Mouse (Mus musculus) CH12.LX (cell line): ENCODE measurements around the gene Bpifc. TPM values are rescaled to one million over a fixed set of nuclear protein-coding genes. Genes with fewer than 3 reads are reported as not detected.

Experiments
- DNase-seq: peaks from one replicate; pipeline ENCODE4 v3.0.0-alpha.2; 2013; ENCODE audit errors: extremely low read depth
- H3K27ac ChIP-seq: 2 replicates; pipeline ENCODE4 v1.5.1; 2012; ENCODE audit warnings: low read depth, mild to moderate bottlenecking, control low read depth, moderate library complexity; ENCODE audit not compliant: insufficient read depth
- H3K27me3 ChIP-seq: replicated peaks from 2 replicates; pipeline ENCODE3; 2012; ENCODE audit warnings: inconsistent platforms
- H3K36me3 ChIP-seq, 2 experiments: replicated peaks in 1 of 2; 2 replicates each; pipeline versions ENCODE3 to v1.6.1; 2012; ENCODE audit warnings: inconsistent platforms in 1 of 2, low read length in 1 of 2, mild to moderate bottlenecking in 1 of 2, mixed read lengths in 1 of 2, moderate library complexity in 1 of 2; ENCODE audit not compliant: control insufficient read depth in 1 of 2, insufficient read depth in 1 of 2
- H3K4me1 ChIP-seq, 2 experiments: 2 replicates each; pipeline ENCODE4 v1.6.1; 2012; ENCODE audit warnings: inconsistent platforms in 1 of 2, moderate library complexity in 1 of 2; ENCODE audit not compliant: insufficient read depth in 2 of 2, control insufficient read depth in 1 of 2
- H3K4me2 ChIP-seq: 2 replicates; pipeline ENCODE4 v1.6.1; 2012; ENCODE audit warnings: low read depth, mild to moderate bottlenecking, control low read depth; ENCODE audit not compliant: poor library complexity, insufficient read depth, severe bottlenecking
- H3K4me3 ChIP-seq, 3 experiments: fragments of 150-350 bp in 1 of 3; sonication (generic) in 1 of 3; replicated peaks in 1 of 3; 2 replicates each; pipeline versions ENCODE3 to v1.5.1; 2011 to 2012; ENCODE audit warnings: low read depth in 2 of 3, low read length in 2 of 3, mild to moderate bottlenecking in 2 of 3, moderate library complexity in 2 of 3, control low read depth in 1 of 3, improper control_type of control experiment in 1 of 3, inconsistent platforms in 1 of 3, mixed read lengths in 1 of 3; ENCODE audit not compliant: poor library complexity in 1 of 3
- H3K79me2 ChIP-seq: replicated peaks from 2 replicates; pipeline ENCODE4 v1.6.1; 2012; ENCODE audit warnings: mild to moderate bottlenecking, moderate library complexity; ENCODE audit not compliant: control insufficient read depth, poor library complexity, insufficient read depth, severe bottlenecking; ENCODE audit errors: extremely low read depth
- H3K9ac ChIP-seq: 2 replicates; pipeline ENCODE4 v1.6.1; 2012; ENCODE audit warnings: low read depth, mild to moderate bottlenecking, control low read depth, moderate library complexity; ENCODE audit not compliant: insufficient read depth
- H3K9me3 ChIP-seq: replicated peaks from 2 replicates; pipeline ENCODE3; 2012; ENCODE audit warnings: low read length, inconsistent platforms, mixed read lengths
- BHLHE40 ChIP-seq: IDR thresholded peaks from 2 replicates; pipeline ENCODE4 v1.6.1; 2011; ENCODE audit warnings: mild to moderate bottlenecking, low read depth, low read length, improper control_type of control experiment
- CHD1 ChIP-seq: IDR thresholded peaks from 2 replicates; pipeline ENCODE4 v1.6.1; 2012; ENCODE audit warnings: low read depth, low read length, improper control_type of control experiment, inconsistent platforms
- CTCF ChIP-seq, 2 experiments: IDR thresholded peaks in 1 of 2; conservative IDR thresholded peaks in 1 of 2; 2 replicates each; pipeline ENCODE4 v1.5.1; 2011 to 2012; ENCODE audit warnings: low read depth in 2 of 2, low read length in 2 of 2, improper control_type of control experiment in 1 of 2, inconsistent platforms in 1 of 2, mild to moderate bottlenecking in 1 of 2, moderate library complexity in 1 of 2
- HCFC1 ChIP-seq: IDR thresholded peaks from 2 replicates; pipeline ENCODE4 v1.6.1; 2012; ENCODE audit warnings: low read depth, mild to moderate bottlenecking, inconsistent platforms, low read length, improper control_type of control experiment
- JUND ChIP-seq: conservative IDR thresholded peaks from 2 replicates; pipeline ENCODE4 v1.6.1; 2011; ENCODE audit warnings: low read depth, low read length, improper control_type of control experiment
- MAFK ChIP-seq: IDR thresholded peaks from 2 replicates; pipeline ENCODE4 v1.6.1; 2011; ENCODE audit warnings: low read length, improper control_type of control experiment; ENCODE audit not compliant: insufficient replicate concordance
- MAZ ChIP-seq: IDR thresholded peaks from 2 replicates; pipeline ENCODE4 v1.6.1; 2012; ENCODE audit warnings: low read depth, mild to moderate bottlenecking, inconsistent platforms, low read length, improper control_type of control experiment, moderate library complexity
- MEF2A ChIP-seq: IDR thresholded peaks from 2 replicates; pipeline ENCODE4 v1.6.1; 2014; ENCODE audit warnings: low read depth, mild to moderate bottlenecking, inconsistent platforms, low read length, improper control_type of control experiment, borderline replicate concordance
- MXI1 ChIP-seq: IDR thresholded peaks from 2 replicates; pipeline ENCODE4 v1.6.1; 2011; ENCODE audit warnings: mild to moderate bottlenecking, low read depth, low read length, improper control_type of control experiment
- NRF1 ChIP-seq: IDR thresholded peaks from 2 replicates; pipeline ENCODE4 v1.6.1; 2014; ENCODE audit warnings: low read depth, mild to moderate bottlenecking, inconsistent platforms, low read length, improper control_type of control experiment, moderate library complexity
- PAX5 ChIP-seq: IDR thresholded peaks from 2 replicates; pipeline ENCODE4 v1.6.1; 2012; ENCODE audit warnings: low read length, inconsistent platforms, mixed read lengths
- RAD21 ChIP-seq: IDR thresholded peaks from 2 replicates; pipeline ENCODE4 v1.6.1; 2011; ENCODE audit warnings: low read depth, mild to moderate bottlenecking, low read length, improper control_type of control experiment, moderate library complexity
- RCOR1 ChIP-seq: conservative IDR thresholded peaks from 2 replicates; pipeline ENCODE4 v1.6.1; 2012; ENCODE audit warnings: low read depth, mild to moderate bottlenecking, inconsistent platforms, low read length, improper control_type of control experiment
- SIN3A ChIP-seq: IDR thresholded peaks from 2 replicates; pipeline ENCODE4 v1.6.1; 2012; ENCODE audit warnings: low read length, improper control_type of control experiment, inconsistent platforms
- SMC3 ChIP-seq: IDR thresholded peaks from 2 replicates; pipeline ENCODE4 v1.6.1; 2011; ENCODE audit warnings: low read depth, low read length, improper control_type of control experiment
- ZC3H11A ChIP-seq: IDR thresholded peaks from 2 replicates; pipeline ENCODE4 v1.6.1; 2012; ENCODE audit warnings: low read depth, mild to moderate bottlenecking, inconsistent platforms, low read length, improper control_type of control experiment
- ZKSCAN1 ChIP-seq: IDR thresholded peaks from 2 replicates; pipeline ENCODE4 v1.6.1; 2012; ENCODE audit warnings: low read depth, inconsistent platforms, low read length, improper control_type of control experiment, borderline replicate concordance
- ZNF384 ChIP-seq: IDR thresholded peaks from 2 replicates; pipeline ENCODE4 v1.6.1; 2012; ENCODE audit warnings: low read depth, low read length, improper control_type of control experiment, inconsistent platforms
- dilution Hi-C: fragments of 300-500 bp; cut with MboI; formaldehyde crosslinking; loops from 2 replicates; pipeline ENCODE4 v1.14.3; 2020; ENCODE audit warnings: low sequenced_read_pairs; ENCODE audit not compliant: extremely low pct_unique_long_range_greater_than_20kb, extremely low pct_ligation_motif_present
- in situ Hi-C: fragments of 300-500 bp; cut with MboI; formaldehyde crosslinking; loops from 3 replicates; pipeline ENCODE4 v1.14.3; 2019; ENCODE audit warnings: low sequenced_read_pairs, low pct_ligation_motif_present, low pct_unique_long_range_greater_than_20kb, mixed read lengths
- polyA plus RNA-seq: library from polyadenylated mRNA; unstranded; fragments of >175 nt; gene quantifications from 2 replicates; pipeline ENCODE4 v1.2.1, GENCODE M21; 2012; ENCODE audit warnings: low read depth; ENCODE audit not compliant: insufficient read length
- total RNA-seq, 2 experiments: library from RNA; depleted of rRNA; stranded (reverse); fragments of 300-350 nt in 1 of 2; fragments of >200 nt in 1 of 2; gene quantifications; 2 replicates each; pipeline ENCODE4 v1.2.3; 2012 to 2014

Bpifc gene
- total and polyA plus RNA-seq, 3 experiments, result not detected

DNA sequence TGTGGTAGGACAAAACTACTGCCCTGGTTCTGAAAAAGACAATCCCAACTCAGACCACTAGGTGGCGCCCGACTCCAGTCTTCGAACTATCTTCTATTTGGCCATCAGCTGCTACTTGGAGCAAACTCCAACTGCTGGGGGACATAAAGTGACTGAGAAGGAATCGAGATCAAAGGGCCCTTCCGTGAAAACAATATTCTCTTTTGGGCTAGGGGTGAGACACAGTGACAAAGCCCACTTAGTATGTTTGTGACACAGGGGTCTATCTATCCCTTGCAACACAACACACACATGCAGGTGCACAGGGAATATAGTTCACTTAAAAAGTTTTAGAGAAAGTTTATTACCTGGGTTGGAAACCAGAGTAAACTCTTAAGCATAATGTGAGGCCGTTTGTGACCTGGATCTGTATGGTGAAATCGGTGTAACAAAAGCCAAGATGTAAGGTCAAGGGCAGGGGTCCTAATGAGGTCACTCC lies 43.5 kb downstream of the Bpifc start:
- no peaks in the 10 kb centered on the region for H3K79me2 ChIP-seq
- no peak overlapping the region for H3K4me3 ChIP-seq
- H3K9ac ChIP-seq, result no peak overlapping the region
- no peaks in the 10 kb centered on the region for H3K9me3 ChIP-seq
- no peak overlapping the region for H3K4me2 ChIP-seq
- TF ChIP-seq SIN3A, result no peak
- TF ChIP-seq MAFK, result no peak
- TF ChIP-seq MXI1, result no peak
- TF ChIP-seq ZC3H11A, result no peak
- peak; percentile 62 for TF ChIP-seq SMC3
- TF ChIP-seq HCFC1, result no peak
- TF ChIP-seq NRF1, result no peak
- no peak for TF ChIP-seq CHD1
- TF ChIP-seq RAD21, result peak; percentile 87
- peak; percentile 62 to 85 for TF ChIP-seq CTCF (conservative IDR thresholded peaks at IDR 0.05 in 1 of 2, IDR thresholded peaks at IDR 0.05 in 1 of 2; ENCODE audit: low read depth in 2 of 2, low read length in 2 of 2)
- no peak for TF ChIP-seq MAZ
- no peak for TF ChIP-seq PAX5
- no peak for TF ChIP-seq JUND
- TF ChIP-seq, all 38 proteins: peak for 3
- peaks cover 0 to 11% of the 10 kb centered on the region in 2 experiments; a peak in 2 of 4 replicates for H3K4me1 ChIP-seq
- in situ Hi-C loops (loop anchor here (5.0 to 25.0 kb wide), 2 partner anchors 84 to 494 kb away; no protein-coding TSS in a partner anchor), dilution Hi-C loops (no loop called here)
- no peaks in the 10 kb centered on the region for H3K36me3 ChIP-seq
- no peaks in the 10 kb centered on the region for H3K27me3 ChIP-seq
- H3K27ac ChIP-seq, result no peak overlapping the region
- DNase-seq, result peak; percentile 62

DNA sequence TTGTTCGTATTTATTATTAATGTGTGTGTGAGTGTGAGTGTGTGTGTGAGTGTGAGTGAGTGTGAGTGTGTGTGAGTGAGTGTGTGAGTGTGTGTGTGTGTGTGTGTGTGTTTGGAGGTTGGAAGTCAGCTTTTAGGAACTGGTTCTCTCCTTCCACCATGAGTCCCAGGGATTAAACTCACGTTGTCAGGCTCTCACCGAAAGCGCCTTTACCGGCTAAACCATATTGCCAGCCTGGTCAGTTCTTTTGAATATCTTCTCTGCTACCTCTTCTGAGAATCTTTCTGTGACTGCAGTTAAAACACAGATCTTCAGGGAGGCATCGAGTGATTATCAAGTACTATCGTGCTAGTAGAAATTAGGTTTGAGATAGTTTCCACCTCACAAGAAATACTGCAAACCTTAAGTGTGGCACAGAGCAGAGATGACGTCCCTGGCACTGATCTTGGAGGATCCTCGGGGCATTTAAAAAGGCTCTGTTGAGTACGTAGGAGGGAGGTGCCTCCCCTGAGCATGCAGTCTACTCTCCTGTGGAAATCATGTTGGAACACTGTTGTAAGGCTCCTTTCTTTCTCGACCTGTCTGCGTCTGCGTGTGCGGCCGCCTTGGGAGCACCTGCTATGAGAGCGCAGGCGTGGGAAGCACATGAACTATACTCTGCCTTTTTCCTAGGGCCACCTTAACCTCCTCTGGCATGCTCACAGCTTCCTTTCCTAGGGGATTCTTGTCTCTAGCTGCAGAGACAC lies 44.1 kb downstream of the Bpifc start:
- Histone ChIP-seq H3K9me3 (no peaks in the 10 kb centered on the region), H3K79me2 (no peaks in the 10 kb centered on the region), H3K4me3 (no peak overlapping the region), H3K9ac (no peak overlapping the region), H3K4me2 (no peak overlapping the region), H3K36me3 (no peaks in the 10 kb centered on the region), H3K27me3 (no peaks in the 10 kb centered on the region), H3K4me1 (peaks cover 0 to 11% of the 10 kb centered on the region in 2 experiments; a peak in 2 of 4 replicates), H3K27ac (no peak overlapping the region)
- DNase-seq, result no peak
- TF ChIP-seq BHLHE40 (no peak), RCOR1 (no peak), MEF2A (no peak), RAD21 (no peak), ZNF384 (no peak), ZKSCAN1 (no peak), MXI1 (no peak), MAZ (no peak), NRF1 (no peak)
- in situ Hi-C loops, result loop anchor here (5.0 to 25.0 kb wide), 2 partner anchors 85 to 495 kb away; no protein-coding TSS in a partner anchor
- dilution Hi-C loops, result no loop called here
